Mouse (Mus musculus) cerebellum, postnatal 10 days (tissue): ENCODE data around the gene Cd36.
"Not testable (repeated sequence)": the region's sequence is repeated elsewhere in the genome, so short reads cannot be mapped to it uniquely, and the experiment has no call there.

ENCODE experiments used
- DNase-seq, 2 experiments: peaks; one replicate each; pipeline ENCODE4 v3.0.0; 2021; ENCODE audit warnings: mixed read lengths in 2 of 2

The Cd36 gene

GRCm38 (mm10) chr5:17888598-17888997 lies at the start of gene Cd36:
Cd36 (minus strand) TSS chr5:17888801.
- no peak for DNase-seq

GRCm38 (mm10) chr5:17934501-17934900 lies 45.9 kb upstream of the Cd36 start:
- no peak for DNase-seq

GRCm38 (mm10) chr5:17931588-17931987 lies 43.0 kb upstream of the Cd36 start:
- DNase-seq, result not testable (repeated sequence)

- no peak for DNase-seq
Observed at GRCm38 (mm10) chr5:17929006-17929567, 40.5 kb upstream of the Cd36 start.

- DNase-seq, result peak; percentile 9 to 15
Observed at GRCm38 (mm10) chr5:17928471-17928870, 39.9 kb upstream of the Cd36 start.

GRCm38 (mm10) chr5:17924085-17924518 lies 35.5 kb upstream of the Cd36 start:
- no peak for DNase-seq

GRCm38 (mm10) chr5:17923648-17924047 lies 35.0 kb upstream of the Cd36 start:
- no peak for DNase-seq

- DNase-seq, result peak; percentile 48 to 53
Observed at GRCm38 (mm10) chr5:17918966-17919365, 30.4 kb upstream of the Cd36 start.

- no peak for DNase-seq
Observed at GRCm38 (mm10) chr5:17904766-17905165, 16.2 kb upstream of the Cd36 start.

- no peak for DNase-seq
Observed at GRCm38 (mm10) chr5:17898948-17899347, 10.3 kb upstream of the Cd36 start.

- peak in 1 of 2 experiments; percentile 2 for DNase-seq
Observed at GRCm38 (mm10) chr5:17897641-17898040, 9.0 kb upstream of the Cd36 start.

- no peak for DNase-seq
Observed at GRCm38 (mm10) chr5:17893577-17894172, 5.1 kb upstream of the Cd36 start.

- DNase-seq, result no peak
Observed at GRCm38 (mm10) chr5:17889291-17889690, 690 bp upstream of the Cd36 start.

GRCm38 (mm10) chr5:17886377-17886776 lies 2.2 kb downstream of the Cd36 start:
- no peak for DNase-seq

GRCm38 (mm10) chr5:17883357-17883875 lies 5.2 kb downstream of the Cd36 start:
- DNase-seq, result no peak

GRCm38 (mm10) chr5:17881542-17881896 lies 7.1 kb downstream of the Cd36 start:
- no peak for DNase-seq

- DNase-seq, result no peak
Observed at GRCm38 (mm10) chr5:17880799-17881541, 7.6 kb downstream of the Cd36 start.

- no peak for DNase-seq
Observed at GRCm38 (mm10) chr5:17879924-17880323, 8.7 kb downstream of the Cd36 start.

GRCm38 (mm10) chr5:17877044-17877443 lies 11.6 kb downstream of the Cd36 start:
- DNase-seq, result no peak

GRCm38 (mm10) chr5:17876637-17877036 lies 12.0 kb downstream of the Cd36 start:
- DNase-seq, result no peak

GRCm38 (mm10) chr5:17874335-17874734 lies 14.3 kb downstream of the Cd36 start:
- DNase-seq, result no peak

- DNase-seq, result no peak
Observed at GRCm38 (mm10) chr5:17865432-17865831, 23.2 kb downstream of the Cd36 start.

GRCm38 (mm10) chr5:17863085-17863484 lies 25.5 kb downstream of the Cd36 start:
- DNase-seq, result no peak

- DNase-seq, result no peak
Observed at GRCm38 (mm10) chr5:17858399-17858798, 30.2 kb downstream of the Cd36 start.
